Mouse (Mus musculus) spleen, adult 2 months (tissue): ENCODE measurements at regions not wholly inside any gene's neighbourhood (a gene's known extent, or its start where the extent isn't known, plus 50 kb on each side); places are given as distances from the start of the nearest gene placed in this dataset.

ENCODE experiments used
- DNase-seq, 2 experiments: peaks; one replicate each; pipeline versions ENCODE4 v3.0.0 to v3.0.0-alpha.2; 2012 to 2021; ENCODE audit warnings: low spot score in 2 of 2, low read depth in 1 of 2
- H3K27ac ChIP-seq: fragments of 200-500 bp; 2 replicates; pipeline ENCODE4 v1.5.1; 2012; ENCODE audit warnings: low read length, inconsistent platforms; ENCODE audit not compliant: insufficient read depth
- H3K27me3 ChIP-seq: fragments of 200-500 bp; 2 replicates; pipeline ENCODE4 v1.6.1; 2012; ENCODE audit warnings: mild to moderate bottlenecking, moderate library complexity, low read length, inconsistent platforms; ENCODE audit not compliant: control insufficient read depth, insufficient read depth
- H3K36me3 ChIP-seq: fragments of 200-500 bp; 2 replicates; pipeline ENCODE4 v1.6.1; 2012; ENCODE audit warnings: mild to moderate bottlenecking, low read length, inconsistent platforms; ENCODE audit not compliant: control insufficient read depth, insufficient read depth
- H3K4me1 ChIP-seq: fragments of 200-500 bp; 2 replicates; pipeline ENCODE4 v1.6.1; 2011; ENCODE audit warnings: inconsistent platforms; ENCODE audit not compliant: control insufficient read depth, insufficient read depth, insufficient read length
- H3K4me3 ChIP-seq: fragments of 200-500 bp; 2 replicates; pipeline ENCODE4 v1.5.1; 2011; ENCODE audit warnings: mild to moderate bottlenecking, inconsistent platforms; ENCODE audit not compliant: insufficient read depth, insufficient read length; ENCODE audit errors: extremely low read depth
- CTCF ChIP-seq: fragments of 200-500 bp; IDR thresholded peaks from 2 replicates; pipeline ENCODE4 v1.5.1; 2011; ENCODE audit warnings: mild to moderate bottlenecking, inconsistent platforms; ENCODE audit not compliant: insufficient read depth, insufficient read length, insufficient replicate concordance; ENCODE audit errors: extremely low read depth
- POLR2A ChIP-seq: fragments of 200-500 bp; IDR thresholded peaks from 2 replicates; pipeline ENCODE4 v1.6.1; 2011; ENCODE audit warnings: low read depth, low read length, inconsistent platforms
- WGBS: fragments of 180-500 bp; shearing (Covaris S2); methylation state at CpG from one replicate; pipeline ENCODE4 v1.1.7; 2018; 5-methylcytosine and 5-hydroxymethylcytosine counted together

DNA sequence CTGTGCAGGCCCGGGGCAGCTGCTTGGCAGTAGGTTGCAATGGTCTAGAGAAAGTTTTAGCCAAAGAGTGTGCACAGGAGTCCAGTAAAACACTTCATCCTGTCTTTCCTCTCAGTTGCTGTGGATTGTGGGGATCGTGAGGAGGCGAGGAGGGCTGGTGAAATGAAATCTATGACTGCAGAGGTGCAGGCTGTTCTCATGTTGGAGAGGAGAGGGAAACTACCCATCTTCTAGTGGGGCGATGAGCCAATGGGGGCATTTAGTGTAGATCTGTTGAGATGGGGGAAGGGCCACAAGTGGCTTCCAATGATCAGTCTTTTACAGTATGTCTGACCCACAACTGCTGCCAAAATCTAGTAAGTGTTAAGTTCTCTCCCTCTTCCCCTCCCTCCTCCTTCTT, 203.4 kb downstream of the Rnd3 start:
- Histone ChIP-seq H3K36me3 (no peaks in the 10 kb centered on the region), H3K4me1 (no peaks in the 10 kb centered on the region), H3K4me3 (no peak overlapping the region), H3K27me3 (no peaks in the 10 kb centered on the region), H3K27ac (no peak overlapping the region)
- 88% methylated on average over 4 of the region's 4 CpGs for WGBS
- DNase-seq, result no peak
- TF ChIP-seq CTCF, result no peak

DNA sequence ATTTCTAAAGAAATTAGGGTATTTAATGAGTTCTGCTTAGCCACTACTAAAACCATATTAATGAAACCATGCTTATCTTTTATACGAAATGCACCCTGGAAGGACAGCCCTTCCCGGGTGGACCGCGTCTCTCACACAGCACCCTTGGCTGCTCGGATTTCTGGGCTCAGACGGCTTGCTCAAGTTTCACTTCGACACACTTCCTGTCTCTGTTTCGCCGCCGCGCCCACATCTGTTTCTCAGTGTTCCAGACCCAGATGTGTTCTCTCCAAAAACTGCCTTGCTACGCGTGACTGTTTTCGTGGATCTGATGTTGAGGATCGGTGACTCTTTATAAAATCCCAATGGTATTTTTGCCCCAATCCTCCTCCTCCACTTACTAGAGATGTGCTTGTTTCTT, 205.7 kb downstream of the Rnd3 start:
- H3K27me3 ChIP-seq, result no peaks in the 10 kb centered on the region
- no peak for DNase-seq
- no peaks in the 10 kb centered on the region for H3K36me3 ChIP-seq
- no peak overlapping the region for H3K4me3 ChIP-seq
- 73% methylated on average over 15 of the region's 15 CpGs for WGBS
- TF ChIP-seq POLR2A (no peak), CTCF (no peak)
- no peak overlapping the region for H3K27ac ChIP-seq
- H3K4me1 ChIP-seq, result no peaks in the 10 kb centered on the region

DNA sequence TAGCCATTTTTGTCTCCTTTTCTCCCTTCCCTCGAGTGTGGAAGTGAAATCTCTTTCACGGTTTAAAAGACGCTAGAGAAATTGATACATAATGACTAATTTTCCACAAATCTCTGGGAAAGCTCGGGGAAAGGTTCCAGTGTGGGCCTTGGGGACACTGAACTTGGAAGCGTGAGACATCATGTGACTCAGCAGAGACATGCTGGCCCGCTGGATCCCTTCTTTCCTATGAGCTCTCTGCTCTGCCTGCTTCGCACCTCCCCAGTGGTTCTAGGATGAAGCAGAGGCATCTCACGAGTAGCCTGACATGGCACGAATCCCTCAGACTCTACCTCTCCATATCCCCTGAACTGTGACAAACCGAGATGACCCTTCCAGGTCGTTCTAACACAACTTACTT, 206.2 kb downstream of the Rnd3 start:
- TF ChIP-seq CTCF (no peak), POLR2A (no peak)
- no peaks in the 10 kb centered on the region for H3K4me1 ChIP-seq
- no peak overlapping the region for H3K4me3 ChIP-seq
- H3K36me3 ChIP-seq, result no peaks in the 10 kb centered on the region
- DNase-seq, result no peak
- H3K27ac ChIP-seq, result no peak overlapping the region
- no peaks in the 10 kb centered on the region for H3K27me3 ChIP-seq
- WGBS, result 80% methylated on average over 11 of the region's 11 CpGs

DNA sequence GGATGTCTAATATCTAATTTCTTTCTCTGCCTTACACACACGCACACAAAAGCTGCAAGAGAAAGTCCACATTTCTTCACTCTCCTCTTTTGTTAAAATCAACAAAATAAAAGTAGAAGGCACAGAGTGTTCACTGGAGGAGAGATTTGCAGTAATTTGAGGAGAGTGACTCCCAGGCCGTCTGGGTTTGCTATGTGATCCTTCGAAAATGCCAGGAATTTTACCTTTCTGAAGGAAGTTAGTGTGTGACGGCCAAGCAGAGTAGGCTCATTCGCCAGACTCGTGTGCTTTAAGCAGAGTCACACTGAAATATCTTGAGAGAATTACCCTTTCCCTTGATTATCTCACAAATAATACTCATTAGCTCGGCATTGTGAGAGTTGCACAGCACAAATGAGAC, 216.0 kb downstream of the Rnd3 start:
- Histone ChIP-seq H3K36me3 (no peaks in the 10 kb centered on the region), H3K27me3 (no peaks in the 10 kb centered on the region), H3K27ac (no peak overlapping the region), H3K4me3 (no peak overlapping the region), H3K4me1 (no peaks in the 10 kb centered on the region)
- WGBS, result 91% methylated on average over 7 of the region's 7 CpGs
- TF ChIP-seq CTCF (no peak), POLR2A (no peak)
- no peak for DNase-seq

DNA sequence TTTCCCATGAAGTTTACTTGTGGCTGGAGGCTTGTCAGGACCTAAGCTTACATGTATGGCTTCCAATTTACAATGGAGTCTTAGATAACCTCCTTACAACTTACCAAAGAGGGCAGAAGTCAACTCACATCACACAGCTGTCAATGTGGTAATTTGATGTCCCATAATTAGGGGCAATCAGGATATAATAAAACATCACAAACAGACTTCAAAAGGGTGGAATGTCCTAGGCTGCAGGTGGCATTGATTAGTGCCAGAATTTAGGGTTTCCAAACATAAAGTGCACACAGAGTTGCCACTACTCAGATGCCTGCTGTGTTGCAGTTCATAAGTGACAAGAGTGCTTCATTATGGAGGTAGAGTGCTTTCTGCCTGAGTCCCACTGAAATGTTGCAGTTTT, 227.9 kb downstream of the Rnd3 start:
- Histone ChIP-seq H3K4me3 (no peak overlapping the region), H3K36me3 (no peaks in the 10 kb centered on the region), H3K4me1 (no peaks in the 10 kb centered on the region), H3K27me3 (no peaks in the 10 kb centered on the region), H3K27ac (no peak overlapping the region)
- no peak for TF ChIP-seq POLR2A
- DNase-seq, result no peak

DNA sequence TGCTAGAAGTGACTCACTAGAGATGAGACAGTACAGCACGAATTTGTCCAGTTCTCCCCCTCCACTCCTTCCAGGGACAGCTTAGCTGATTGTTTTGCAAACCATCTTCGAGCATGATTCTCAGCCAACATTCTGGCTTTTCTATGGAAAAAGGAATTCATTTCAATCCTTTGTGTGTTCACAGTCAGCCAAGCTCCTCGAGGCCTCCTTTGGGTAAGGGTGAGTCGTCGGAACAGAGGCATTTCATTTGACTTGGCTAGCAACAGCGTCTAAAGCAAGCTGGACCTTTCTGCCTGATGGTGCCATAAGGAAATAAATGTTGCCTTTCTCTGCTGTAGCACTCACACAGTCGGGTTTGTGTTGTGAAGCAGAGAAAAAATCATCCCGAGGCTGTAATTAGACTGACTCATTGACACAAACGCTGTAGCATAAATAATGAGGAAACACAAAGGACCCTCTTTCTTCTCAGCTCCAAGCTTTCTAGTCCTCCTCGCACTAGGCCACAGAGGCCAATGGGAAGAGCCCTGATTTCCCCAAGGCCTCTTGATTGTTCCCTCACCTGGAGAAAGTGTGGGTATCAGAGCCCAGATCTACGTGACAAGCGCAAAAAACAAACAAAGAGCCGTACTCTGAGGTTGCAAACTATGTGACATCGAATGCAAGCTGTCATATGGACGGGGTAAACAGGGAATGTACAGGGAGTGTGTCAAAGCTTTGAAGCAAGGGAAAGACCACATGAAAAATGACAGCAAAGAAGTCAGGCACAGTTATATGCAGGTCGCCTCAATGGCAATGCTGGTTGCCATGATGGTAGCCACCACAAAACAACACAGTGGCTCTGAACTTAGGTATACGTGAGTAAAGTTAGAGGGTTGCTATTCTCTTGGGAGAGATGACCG, 232.3 kb downstream of the Rnd3 start:
- H3K4me3 ChIP-seq, result no peak overlapping the region
- H3K36me3 ChIP-seq, result no peaks in the 10 kb centered on the region
- no peaks in the 10 kb centered on the region for H3K4me1 ChIP-seq
- no peak for TF ChIP-seq CTCF
- no peak overlapping the region for H3K27ac ChIP-seq
- DNase-seq, result no peak
- no peaks in the 10 kb centered on the region for H3K27me3 ChIP-seq
- 86% methylated on average over 18 of the region's 18 CpGs for WGBS

DNA sequence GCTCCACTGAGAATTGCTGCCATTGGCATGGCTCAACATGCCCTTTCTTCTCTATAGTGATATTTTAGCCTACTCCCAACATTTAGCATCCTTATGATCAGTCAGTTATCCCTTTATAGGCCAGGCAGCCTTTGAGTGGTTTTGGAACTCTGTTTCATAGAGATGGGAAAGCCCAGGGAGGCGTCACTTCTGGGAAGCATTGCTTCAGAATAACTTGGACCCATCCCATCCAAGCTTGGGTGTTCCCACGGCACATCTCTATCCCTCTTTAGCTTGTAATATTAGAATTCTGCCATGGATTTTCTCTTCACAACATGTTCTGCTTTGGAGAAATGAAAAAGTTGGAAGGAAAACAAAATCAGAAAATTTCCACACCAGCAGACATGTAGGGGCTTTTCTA, 233.8 kb downstream of the Rnd3 start:
- no peak for DNase-seq
- 91% methylated on average over 2 of the region's 2 CpGs for WGBS

DNA sequence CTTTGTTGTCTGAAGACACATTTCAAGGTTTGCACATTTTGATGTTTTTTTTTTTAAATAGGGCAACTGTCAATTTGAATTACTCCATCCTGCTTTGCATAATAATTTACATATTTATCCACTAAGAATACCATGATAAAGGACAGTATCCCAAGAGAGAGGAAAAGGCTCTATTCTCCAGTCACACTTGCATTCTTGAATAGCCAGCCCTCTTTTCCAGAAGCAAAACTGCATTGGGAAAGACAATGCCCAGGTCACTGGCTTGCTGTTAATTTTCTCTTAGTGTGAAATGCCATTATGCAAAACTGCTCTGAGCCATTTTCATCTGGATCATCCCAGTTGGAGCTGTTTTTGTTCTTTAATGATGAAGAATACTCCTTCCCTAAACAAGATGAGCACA, 234.7 kb downstream of the Rnd3 start:
- no peak for DNase-seq
- no peaks in the 10 kb centered on the region for H3K36me3 ChIP-seq
- H3K27me3 ChIP-seq, result no peaks in the 10 kb centered on the region
- no peak for TF ChIP-seq POLR2A
- TF ChIP-seq CTCF, result no peak
- H3K4me1 ChIP-seq, result no peaks in the 10 kb centered on the region
- no peak overlapping the region for H3K4me3 ChIP-seq
- H3K27ac ChIP-seq, result no peak overlapping the region

More for the DNA sequence above, 233.8 kb downstream of the Rnd3 start:
- no peaks in the 10 kb centered on the region for H3K36me3 ChIP-seq
- H3K27me3 ChIP-seq, result no peaks in the 10 kb centered on the region
- H3K27ac ChIP-seq, result no peak overlapping the region
- no peak overlapping the region for H3K4me3 ChIP-seq
- no peak for TF ChIP-seq CTCF
- no peaks in the 10 kb centered on the region for H3K4me1 ChIP-seq
